Mouse (Mus musculus) kidney, embryonic 14.5 days (tissue): ENCODE data around the gene Il4ra. TPM values are rescaled to one million over a fixed set of nuclear protein-coding genes. Genes with fewer than 3 reads are reported as not detected.
A peak's percentile ranks its signal among the peaks of the same experiment; 100 is the strongest.

Source experiments
- ATAC-seq: fragments of 200-750 bp; cut with Nextera tagmentation; 2 replicates; pipeline ENCODE4 v1.8.0; 2017; ENCODE audit warnings: moderate number of reproducible peaks, mild to moderate bottlenecking, moderate TSS enrichment, moderate library complexity; ENCODE audit not compliant: low FRiP score, low TSS enrichment
- H3K27ac ChIP-seq: fragments of 300-500 bp; sonication (generic); 2 replicates; pipeline ENCODE4 v1.5.1; 2014; ENCODE audit warnings: low read depth, mild to moderate bottlenecking, low read length, moderate library complexity, mixed read lengths
- H3K27me3 ChIP-seq: fragments of 300-500 bp; sonication (generic); 2 replicates; pipeline ENCODE4 v1.6.1; 2014; ENCODE audit warnings: mild to moderate bottlenecking, low read length; ENCODE audit not compliant: control insufficient read depth, insufficient read depth
- H3K36me3 ChIP-seq: fragments of 300-500 bp; sonication (generic); 2 replicates; pipeline ENCODE4 v1.6.1; 2014; ENCODE audit warnings: low read length, mixed read lengths; ENCODE audit not compliant: control insufficient read depth, insufficient read depth
- H3K4me1 ChIP-seq: fragments of 300-500 bp; sonication (generic); 2 replicates; pipeline ENCODE4 v1.6.1; 2014; ENCODE audit warnings: low read length, mixed read lengths; ENCODE audit not compliant: control insufficient read depth, insufficient read depth
- H3K4me2 ChIP-seq: fragments of 300-500 bp; sonication (generic); replicated peaks from 2 replicates; pipeline ENCODE4 v1.6.1; 2014; ENCODE audit warnings: low read depth, mild to moderate bottlenecking, low read length
- H3K4me3 ChIP-seq: fragments of 300-500 bp; sonication (generic); 2 replicates; pipeline ENCODE4 v1.5.1; 2014; ENCODE audit warnings: mild to moderate bottlenecking, low read length
- H3K9ac ChIP-seq: fragments of 300-500 bp; sonication (generic); 2 replicates; pipeline ENCODE4 v1.6.1; 2014; ENCODE audit warnings: low read depth, mild to moderate bottlenecking, low read length, moderate library complexity
- H3K9me3 ChIP-seq: fragments of 300-500 bp; sonication (generic); 2 replicates; pipeline ENCODE4 v1.6.1; 2016; ENCODE audit warnings: low read length; ENCODE audit not compliant: control insufficient read depth
- WGBS: fragments of 180-500 bp; shearing (Covaris S2); extraction: QIAGEN DNeasy Blood & Tissue Kit; methylation state at CpG from one replicate; pipeline ENCODE4 v1.1.7; 2014; 5-methylcytosine and 5-hydroxymethylcytosine counted together
- polyA plus RNA-seq: library from polyadenylated mRNA; unstranded; fragments of >200 nt; fragmentation: Nextera tagmentation; extraction: Ambion mirVana; gene quantifications from 2 replicates; pipeline ENCODE4 v1.2.1, GENCODE M21; 2014

Il4ra gene
- polyA plus RNA-seq, 1 experiment from 2014 or later = 5.9 TPM

GRCm38 (mm10) chr7:125580625-125581316 is 28.9 kb downstream of the Il4ra start:
- Histone ChIP-seq H3K36me3 (0 out of 2 replicates have a peak, but pooled peaks cover 4% of the 10 kb centered on the region), H3K4me3 (peak overlapping the region; percentile 36), H3K27ac (no peak overlapping the region), H3K9ac (peak overlapping the region; percentile 47; the same call in 1 of the 2 replicates), H3K9me3 (no peaks in the 10 kb centered on the region), H3K27me3 (no peaks in the 10 kb centered on the region), H3K4me2 (peak overlapping the region; percentile 81), H3K4me1 (no peaks in the 10 kb centered on the region)
- WGBS = 8% methylated on average over 16 of the region's 16 CpGs
- no peak for ATAC-seq

DNA sequence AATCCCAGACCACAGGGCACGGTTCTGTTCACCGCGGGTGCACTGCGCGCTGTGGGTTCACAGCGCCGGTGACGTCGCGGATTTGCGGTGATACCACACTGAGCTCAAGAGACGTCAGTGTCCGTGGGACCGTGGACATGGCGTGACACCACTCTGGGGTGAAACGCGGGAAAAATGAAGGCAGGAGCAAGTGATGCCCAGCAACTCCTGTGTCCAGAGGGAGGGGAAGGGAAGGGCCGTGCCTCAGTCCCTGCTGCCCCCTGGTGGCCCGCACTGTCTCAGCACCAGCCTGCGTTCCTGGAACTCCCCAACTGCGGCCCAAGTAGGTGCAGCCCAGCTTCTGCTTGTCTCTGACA is 29.4 kb downstream of the Il4ra start:
- H3K27ac ChIP-seq = no peak overlapping the region

GRCm38 (mm10) chr7:125583325-125584004 is 31.5 kb downstream of the Il4ra start:
- Histone ChIP-seq H3K4me2 (no peak overlapping the region), H3K4me3 (no peak overlapping the region), H3K9ac (no peak overlapping the region), H3K4me1 (no peaks in the 10 kb centered on the region), H3K36me3 (no peaks in the 10 kb centered on the region), H3K27ac (no peak overlapping the region), H3K27me3 (no peaks in the 10 kb centered on the region), H3K9me3 (no peaks in the 10 kb centered on the region)
- 71% methylated on average over 6 of the region's 6 CpGs for WGBS
- no peak for ATAC-seq

More for the DNA sequence above, 29.4 kb downstream of the Il4ra start:
- peak overlapping the region; percentile 47; the same call in 1 of the 2 replicates for H3K9ac ChIP-seq
- no peaks in the 10 kb centered on the region for H3K36me3 ChIP-seq
- no peaks in the 10 kb centered on the region for H3K4me1 ChIP-seq
- no peaks in the 10 kb centered on the region for H3K9me3 ChIP-seq
- no peaks in the 10 kb centered on the region for H3K27me3 ChIP-seq
- peak overlapping the region; percentile 81 for H3K4me2 ChIP-seq
- peak overlapping the region; percentile 36 for H3K4me3 ChIP-seq
- ATAC-seq = peak; percentile 81
- WGBS = 2% methylated on average over 21 of the region's 21 CpGs

DNA sequence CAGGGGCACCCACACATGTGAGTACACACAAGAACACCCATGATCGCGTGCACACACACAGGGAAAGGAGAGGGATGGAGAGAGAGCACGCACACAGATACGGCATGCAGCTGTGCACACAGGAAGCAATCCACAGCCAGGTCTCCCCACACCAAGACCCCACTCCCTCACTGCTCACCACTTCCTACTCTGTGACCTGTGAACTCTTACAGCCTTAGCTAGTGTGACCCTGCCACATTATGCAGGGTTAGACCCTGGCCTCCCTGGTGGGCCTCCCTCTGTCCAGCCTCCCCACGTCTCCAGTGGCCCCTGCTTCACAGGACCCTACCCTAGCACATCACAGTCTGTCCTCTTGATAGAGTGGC is 32.1 kb downstream of the Il4ra start:
- no peak overlapping the region for H3K4me2 ChIP-seq
- no peak overlapping the region for H3K27ac ChIP-seq
- H3K9ac ChIP-seq = no peak overlapping the region
- H3K9me3 ChIP-seq = no peaks in the 10 kb centered on the region
- no peak for ATAC-seq
- no peak overlapping the region for H3K4me3 ChIP-seq
- no peaks in the 10 kb centered on the region for H3K27me3 ChIP-seq
- no peaks in the 10 kb centered on the region for H3K4me1 ChIP-seq
- WGBS = 73% methylated on average over 5 of the region's 5 CpGs
- no peaks in the 10 kb centered on the region for H3K36me3 ChIP-seq

DNA sequence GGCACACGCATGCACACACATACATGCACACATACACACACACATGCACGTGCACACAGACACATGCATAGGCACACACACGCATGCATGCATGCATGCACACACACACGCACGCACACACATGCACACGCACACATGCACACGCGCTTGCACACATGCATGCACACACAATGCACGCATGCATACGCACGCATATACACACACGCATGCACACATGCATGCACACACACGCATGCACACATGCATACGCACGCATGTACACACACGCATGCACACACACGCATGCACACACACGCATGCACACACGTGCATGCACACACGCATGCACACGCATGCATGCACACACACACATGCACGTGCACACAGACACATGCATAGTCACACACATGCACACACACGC is 34.4 kb downstream of the Il4ra start:
- Histone ChIP-seq H3K36me3 (no peaks in the 10 kb centered on the region), H3K4me3 (no peak overlapping the region), H3K4me1 (no peaks in the 10 kb centered on the region), H3K4me2 (no peak overlapping the region), H3K27ac (no peak overlapping the region), H3K27me3 (no peaks in the 10 kb centered on the region), H3K9me3 (no peaks in the 10 kb centered on the region), H3K9ac (no peak overlapping the region)
- 98% methylated on average over 23 of the region's 23 CpGs for WGBS
- ATAC-seq = no peak

GRCm38 (mm10) chr7:125588721-125589120 is 36.8 kb downstream of the Il4ra start:
- Histone ChIP-seq H3K27me3 (no peaks in the 10 kb centered on the region), H3K27ac (no peak overlapping the region), H3K9ac (no peak overlapping the region), H3K4me2 (no peak overlapping the region), H3K9me3 (no peaks in the 10 kb centered on the region), H3K4me3 (no peak overlapping the region), H3K4me1 (no peaks in the 10 kb centered on the region), H3K36me3 (no peaks in the 10 kb centered on the region)
- ATAC-seq = no peak
- WGBS = 86% methylated on average over 4 of the region's 4 CpGs

DNA sequence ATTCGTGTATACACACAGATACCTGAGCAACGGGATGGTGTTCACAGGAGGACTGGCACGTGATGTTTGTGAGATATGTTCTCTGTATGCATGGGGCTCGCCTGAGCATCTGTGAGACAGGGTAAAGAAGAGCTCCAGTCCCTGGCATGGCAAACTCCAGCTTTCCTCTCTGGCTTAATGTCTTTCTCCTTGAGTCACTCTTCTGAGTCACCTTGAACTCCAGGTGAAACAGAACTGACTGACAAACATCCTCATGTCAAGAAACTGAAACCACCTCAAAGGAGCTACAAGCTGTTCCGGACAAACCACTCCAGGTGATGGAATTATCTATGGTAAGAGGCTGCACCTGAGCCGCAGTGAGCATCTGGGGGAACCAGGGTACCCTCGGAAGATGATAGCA is 38.0 kb downstream of the Il4ra start:
- H3K4me3 ChIP-seq = no peak overlapping the region
- WGBS = 90% methylated on average over 7 of the region's 7 CpGs
- no peaks in the 10 kb centered on the region for H3K36me3 ChIP-seq
- no peak overlapping the region for H3K27ac ChIP-seq
- no peak overlapping the region for H3K4me2 ChIP-seq
- no peak overlapping the region for H3K9ac ChIP-seq
- no peaks in the 10 kb centered on the region for H3K4me1 ChIP-seq
- no peaks in the 10 kb centered on the region for H3K9me3 ChIP-seq
- H3K27me3 ChIP-seq = no peaks in the 10 kb centered on the region
- no peak for ATAC-seq

- no peak overlapping the region for H3K27ac ChIP-seq
- WGBS = 88% methylated on average over 4 of the region's 4 CpGs
- H3K9me3 ChIP-seq = no peaks in the 10 kb centered on the region
- no peaks in the 10 kb centered on the region for H3K36me3 ChIP-seq
- no peak overlapping the region for H3K9ac ChIP-seq
- no peak for ATAC-seq
- H3K4me3 ChIP-seq = no peak overlapping the region
- H3K27me3 ChIP-seq = no peaks in the 10 kb centered on the region
- no peaks in the 10 kb centered on the region for H3K4me1 ChIP-seq
- no peak overlapping the region for H3K4me2 ChIP-seq
Observed at GRCm38 (mm10) chr7:125593831-125594230, 41.9 kb downstream of the Il4ra start.

GRCm38 (mm10) chr7:125596406-125596805 is 44.5 kb downstream of the Il4ra start:
- H3K4me1 ChIP-seq = no peaks in the 10 kb centered on the region
- H3K27me3 ChIP-seq = no peaks in the 10 kb centered on the region
- H3K4me2 ChIP-seq = no peak overlapping the region
- 60% methylated on average over 3 of the region's 3 CpGs for WGBS
- no peaks in the 10 kb centered on the region for H3K9me3 ChIP-seq
- H3K36me3 ChIP-seq = no peaks in the 10 kb centered on the region
- no peak overlapping the region for H3K27ac ChIP-seq
- no peak overlapping the region for H3K9ac ChIP-seq
- no peak overlapping the region for H3K4me3 ChIP-seq
- ATAC-seq = no peak
